Mouse (Mus musculus) spleen, postnatal 14 days (tissue): ENCODE measurements around the gene Rras.

Experiments
- DNase-seq, 2 experiments: peaks; one replicate each; pipeline ENCODE4 v3.0.0; 2021 to 2022; ENCODE audit warnings: low spot score in 2 of 2

Rras gene

GRCm38 (mm10) chr7:45017242-45018061 is at the start of gene Rras:
TSS of gene Rras (plus strand) at chr7:45017961.
- DNase-seq = peak; percentile 58 to 78

GRCm38 (mm10) chr7:44970231-44970691 is 47.5 kb upstream of the Rras start:
- peak; percentile 36 to 45 for DNase-seq

GRCm38 (mm10) chr7:44971142-44971541 is 46.6 kb upstream of the Rras start:
- no peak for DNase-seq

GRCm38 (mm10) chr7:44973415-44974130 is 44.2 kb upstream of the Rras start:
- no peak for DNase-seq

GRCm38 (mm10) chr7:44974383-44975116 is 43.2 kb upstream of the Rras start, which contains the start of gene Cpt1c:
TSS of gene Cpt1c (minus strand) at chr7:44974851.
- DNase-seq = peak; percentile 37 to 49

- no peak for DNase-seq
Measured at GRCm38 (mm10) chr7:44975117-44975419, 42.7 kb upstream of the Rras start.

GRCm38 (mm10) chr7:44978300-44978699 is 39.5 kb upstream of the Rras start:
- no peak for DNase-seq

- no peak for DNase-seq
Measured at GRCm38 (mm10) chr7:44981539-44981938, 36.2 kb upstream of the Rras start.

GRCm38 (mm10) chr7:44983085-44983484 is 34.7 kb upstream of the Rras start:
- peak; percentile 76 to 89 for DNase-seq

- no peak for DNase-seq
Measured at GRCm38 (mm10) chr7:44983944-44984832, 33.6 kb upstream of the Rras start.

GRCm38 (mm10) chr7:44984833-44985164 is 33.0 kb upstream of the Rras start:
- DNase-seq = no peak

GRCm38 (mm10) chr7:44985595-44986191 is 32.1 kb upstream of the Rras start:
- peak in 1 of 2 experiments; percentile 53 for DNase-seq

GRCm38 (mm10) chr7:44986192-44986878 is 31.4 kb upstream of the Rras start, which contains the start of gene Prmt1:
TSS of gene Prmt1 (minus strand) at chr7:44986568.
- peak; percentile 92 for DNase-seq

- DNase-seq = no peak
Measured at GRCm38 (mm10) chr7:44986879-44987718, 30.7 kb upstream of the Rras start.

GRCm38 (mm10) chr7:44996672-44997071 is 21.1 kb upstream of the Rras start:
- no peak for DNase-seq

- DNase-seq = peak; percentile 93 to 97
Measured at GRCm38 (mm10) chr7:44997231-44997939, 20.4 kb upstream of the Rras start, which contains the start of gene Irf3. TSS of gene Irf3 (plus strand) at chr7:44997648.

GRCm38 (mm10) chr7:44997940-44998428 is 19.8 kb upstream of the Rras start:
- DNase-seq = no peak

- DNase-seq = peak in 1 of 2 experiments; percentile 32
Measured at GRCm38 (mm10) chr7:44998501-44998955, 19.2 kb upstream of the Rras start, which contains the start of gene Bcl2l12. TSS of gene Bcl2l12 (minus strand) at chr7:44998712.
